Mouse (Mus musculus) liver, adult 2 months (tissue): ENCODE data around the gene Matn1.

ENCODE experiments used
- CTCF ChIP-seq: fragments of 200-500 bp; IDR thresholded peaks from 2 replicates; pipeline ENCODE4 v1.5.1; 2011; ENCODE audit warnings: low read depth, low read length, control low read depth
- POLR2A ChIP-seq: fragments of 200-500 bp; IDR thresholded peaks from 2 replicates; pipeline ENCODE4 v1.6.1; 2011; ENCODE audit warnings: low read length, control low read depth; ENCODE audit not compliant: insufficient read depth; ENCODE audit errors: extremely low read depth

- TF ChIP-seq POLR2A (no peak), CTCF (peak; percentile 52)
Observed at GRCm38 (mm10) chr4:130947094-130947647, 3.0 kb downstream of the Matn1 start.
